Mouse (Mus musculus) kidney, embryonic 16.5 days (tissue): ENCODE measurements at regions not wholly inside any gene's neighbourhood (a gene's known extent, or its start where the extent isn't known, plus 50 kb on each side); places are given as distances from the start of the nearest gene placed in this dataset.
"Not testable (repeated sequence)": the region's sequence is repeated elsewhere in the genome, so short reads cannot be mapped to it uniquely, and the experiment has no call there.

ENCODE experiments used
- ATAC-seq: fragments of 200-750 bp; cut with Nextera tagmentation; 2 replicates; pipeline ENCODE4 v1.8.0; 2017; ENCODE audit warnings: moderate TSS enrichment; ENCODE audit not compliant: low FRiP score, low TSS enrichment
- H3K27ac ChIP-seq: fragments of 300-500 bp; sonication (generic); 2 replicates; pipeline ENCODE4 v1.5.1; 2014; ENCODE audit warnings: low read length
- H3K27me3 ChIP-seq: fragments of 300-500 bp; sonication (generic); 2 replicates; pipeline ENCODE4 v1.6.1; 2014; ENCODE audit warnings: low read length, control low read depth, mixed read lengths; ENCODE audit not compliant: insufficient read depth
- H3K36me3 ChIP-seq: fragments of 300-500 bp; sonication (generic); 2 replicates; pipeline ENCODE4 v1.6.1; 2014; ENCODE audit warnings: low read length, control low read depth, mixed read lengths; ENCODE audit not compliant: insufficient read depth
- H3K4me1 ChIP-seq: fragments of 300-500 bp; sonication (generic); 2 replicates; pipeline ENCODE4 v1.6.1; 2014; ENCODE audit warnings: low read length, control low read depth, mixed read lengths; ENCODE audit not compliant: insufficient read depth
- H3K4me2 ChIP-seq: fragments of 300-500 bp; sonication (generic); replicated peaks from 2 replicates; pipeline ENCODE4 v1.6.1; 2014; ENCODE audit warnings: low read depth, low read length
- H3K4me3 ChIP-seq: fragments of 300-500 bp; sonication (generic); 2 replicates; pipeline ENCODE4 v1.5.1; 2014; ENCODE audit warnings: mild to moderate bottlenecking, low read length
- H3K9ac ChIP-seq: fragments of 300-500 bp; sonication (generic); replicated peaks from 2 replicates; pipeline ENCODE4 v1.6.1; 2014; ENCODE audit warnings: low read length
- H3K9me3 ChIP-seq: fragments of 300-500 bp; sonication (generic); 2 replicates; pipeline ENCODE4 v1.6.1; 2016; ENCODE audit warnings: low read length, control low read depth
- WGBS: fragments of 180-500 bp; shearing (Covaris S2); extraction: QIAGEN DNeasy Blood & Tissue Kit; methylation state at CpG from one replicate; pipeline ENCODE4 v1.1.7; 2014; 5-methylcytosine and 5-hydroxymethylcytosine counted together

GRCm38 (mm10) chr1:194396754-194397460 lies 221.1 kb upstream of the Plxna2 start:
- Histone ChIP-seq H3K4me1 (no peaks in the 10 kb centered on the region), H3K4me2 (no peak overlapping the region), H3K9me3 (no peaks in the 10 kb centered on the region), H3K27me3 (no peaks in the 10 kb centered on the region), H3K4me3 (no peak overlapping the region), H3K27ac (no peak overlapping the region), H3K9ac (no peak overlapping the region), H3K36me3 (no peaks in the 10 kb centered on the region)
- ATAC-seq, result no peak
- WGBS, result 82% methylated on average over 4 of the region's 4 CpGs

GRCm38 (mm10) chr1:194393720-194394119 lies 224.3 kb upstream of the Plxna2 start:
- WGBS, result 36% methylated on average over 3 of the region's 3 CpGs
- H3K4me3 ChIP-seq, result no peak overlapping the region
- no peak overlapping the region for H3K27ac ChIP-seq
- H3K4me2 ChIP-seq, result no peak overlapping the region
- no peak overlapping the region for H3K9ac ChIP-seq
- no peaks in the 10 kb centered on the region for H3K27me3 ChIP-seq
- no peak for ATAC-seq
- no peaks in the 10 kb centered on the region for H3K4me1 ChIP-seq
- H3K9me3 ChIP-seq, result no peaks in the 10 kb centered on the region
- H3K36me3 ChIP-seq, result no peaks in the 10 kb centered on the region

GRCm38 (mm10) chr1:194390202-194390601 lies 227.8 kb upstream of the Plxna2 start:
- Histone ChIP-seq H3K9me3 (no peaks in the 10 kb centered on the region), H3K9ac (no peak overlapping the region), H3K4me1 (no peaks in the 10 kb centered on the region), H3K36me3 (no peaks in the 10 kb centered on the region), H3K27ac (no peak overlapping the region), H3K4me2 (no peak overlapping the region), H3K4me3 (no peak overlapping the region), H3K27me3 (no peaks in the 10 kb centered on the region)
- 61% methylated on average over 2 of the region's 2 CpGs for WGBS
- ATAC-seq, result no peak

GRCm38 (mm10) chr1:194378135-194378534 lies 239.9 kb upstream of the Plxna2 start:
- ATAC-seq, result 0 out of 2 replicates have a peak, but pooled peaks have one; percentile 57
- WGBS, result 27% methylated on average over 1 of the region's 1 CpGs
- H3K27ac ChIP-seq, result no peak overlapping the region

GRCm38 (mm10) chr1:194373511-194373910 lies 244.5 kb upstream of the Plxna2 start:
- not testable (repeated sequence) for ATAC-seq, H3K9me3 ChIP-seq

More at GRCm38 (mm10) chr1:194378135-194378534, 239.9 kb upstream of the Plxna2 start:
- Histone ChIP-seq H3K4me1 (no peaks in the 10 kb centered on the region), H3K36me3 (no peaks in the 10 kb centered on the region), H3K4me3 (no peak overlapping the region), H3K4me2 (no peak overlapping the region), H3K9ac (no peak overlapping the region), H3K9me3 (no peaks in the 10 kb centered on the region), H3K27me3 (no peaks in the 10 kb centered on the region)

GRCm38 (mm10) chr1:194363917-194364316 lies 254.1 kb upstream of the Plxna2 start:
- Histone ChIP-seq H3K4me3 (no peak overlapping the region), H3K27me3 (no peaks in the 10 kb centered on the region), H3K4me1 (no peaks in the 10 kb centered on the region), H3K4me2 (no peak overlapping the region), H3K9me3 (no peaks in the 10 kb centered on the region), H3K36me3 (no peaks in the 10 kb centered on the region), H3K9ac (no peak overlapping the region), H3K27ac (no peak overlapping the region)
- no peak for ATAC-seq
- WGBS, result 88% methylated on average over 5 of the region's 5 CpGs

More at GRCm38 (mm10) chr1:194373511-194373910, 244.5 kb upstream of the Plxna2 start:
- H3K9ac ChIP-seq, H3K27ac ChIP-seq, H3K4me3 ChIP-seq, H3K27me3 ChIP-seq, H3K4me1 ChIP-seq, H3K36me3 ChIP-seq, H3K4me2 ChIP-seq: not testable (repeated sequence)
- 61% methylated on average over 4 of the region's 4 CpGs for WGBS

GRCm38 (mm10) chr1:194363129-194363768 lies 254.8 kb upstream of the Plxna2 start:
- H3K36me3 ChIP-seq, result no peaks in the 10 kb centered on the region
- no peaks in the 10 kb centered on the region for H3K27me3 ChIP-seq
- 23% methylated on average over 1 of the region's 1 CpGs for WGBS
- H3K4me2 ChIP-seq, result no peak overlapping the region
- no peak overlapping the region for H3K4me3 ChIP-seq
- no peak overlapping the region for H3K9ac ChIP-seq
- no peak overlapping the region for H3K27ac ChIP-seq
- peak; percentile 71; the same call in 1 of the 2 replicates for ATAC-seq
- H3K4me1 ChIP-seq, result no peaks in the 10 kb centered on the region
- H3K9me3 ChIP-seq, result no peaks in the 10 kb centered on the region

- no peak overlapping the region for H3K4me3 ChIP-seq
- no peak overlapping the region for H3K4me2 ChIP-seq
- H3K9ac ChIP-seq, result no peak overlapping the region
- no peaks in the 10 kb centered on the region for H3K27me3 ChIP-seq
- no peak overlapping the region for H3K27ac ChIP-seq
- no peaks in the 10 kb centered on the region for H3K4me1 ChIP-seq
- H3K36me3 ChIP-seq, result no peaks in the 10 kb centered on the region
- no peaks in the 10 kb centered on the region for H3K9me3 ChIP-seq
- no peak for ATAC-seq
Measured at GRCm38 (mm10) chr1:194362298-194362697, 255.7 kb upstream of the Plxna2 start.

GRCm38 (mm10) chr1:194361316-194361715 lies 256.7 kb upstream of the Plxna2 start:
- Histone ChIP-seq H3K9me3 (no peaks in the 10 kb centered on the region), H3K4me1 (no peaks in the 10 kb centered on the region), H3K36me3 (no peaks in the 10 kb centered on the region), H3K27ac (no peak overlapping the region), H3K9ac (no peak overlapping the region), H3K4me3 (no peak overlapping the region), H3K4me2 (no peak overlapping the region), H3K27me3 (no peaks in the 10 kb centered on the region)
- ATAC-seq, result no peak
- 60% methylated on average over 1 of the region's 1 CpGs for WGBS
